Mouse (Mus musculus): Measurements from ENCODE around the gene Tspan15. TPM values are rescaled to one million over a fixed set of nuclear protein-coding genes. Genes with fewer than 3 reads are reported as not detected.

Gene Tspan15
- polyA plus RNA-seq, 1 experiment, result 2.7 TPM

DNA sequence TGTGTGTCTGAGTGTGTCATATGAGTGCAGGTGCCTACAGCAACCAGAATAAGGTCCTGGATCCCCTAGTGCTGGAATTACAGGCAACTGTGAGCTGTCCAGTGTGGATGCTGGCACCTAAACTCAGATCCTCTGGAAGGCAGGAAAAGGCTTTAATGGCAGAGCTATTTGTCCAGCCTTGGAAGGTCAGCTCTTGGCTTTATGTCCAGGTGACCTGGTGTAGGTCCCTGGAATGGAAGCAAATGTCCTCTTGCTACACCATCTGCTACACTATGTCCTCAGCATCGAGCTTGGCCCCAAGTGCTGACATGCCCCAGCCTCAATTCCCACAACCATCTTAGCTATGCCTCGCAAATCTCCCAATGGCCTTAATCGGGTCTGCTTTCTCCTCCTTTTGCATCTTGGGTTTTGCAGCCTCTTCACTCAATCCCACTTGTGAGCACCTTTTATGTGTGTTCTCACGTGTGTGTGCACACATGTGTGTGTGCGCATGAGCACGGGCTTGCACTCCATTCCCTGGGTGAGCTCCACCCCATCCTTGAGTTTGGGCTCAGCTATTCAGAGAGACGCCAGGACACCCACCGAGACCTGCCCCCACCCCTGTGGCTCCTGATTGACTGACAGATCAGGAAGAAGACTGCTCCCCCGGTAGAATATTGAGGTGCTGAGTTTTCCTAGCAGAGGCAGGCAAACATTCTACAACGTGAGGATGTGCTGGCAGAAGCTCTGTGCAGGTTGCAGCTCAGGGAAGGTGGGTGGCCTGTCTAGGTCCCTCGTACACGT is 83.4 kb downstream of the Tspan15 start:
- Histone ChIP-seq H3K27me3 (ENCODE audit: control insufficient read depth, insufficient read depth, low read length) (no peaks in the 10 kb centered on the region), H3K36me3 (ENCODE audit: control insufficient read depth, insufficient read depth, low read length) (no peaks in the 10 kb centered on the region), H3K4me3 (ENCODE audit: control insufficient read depth, low read depth, low read length) (no peak overlapping the region), H3K4me1 (ENCODE audit: control insufficient read depth, insufficient read depth, low read length) (no peaks in the 10 kb centered on the region), H3K27ac (ENCODE audit: control insufficient read depth, insufficient read depth, low read depth, low read length) (no peak overlapping the region)
- no peak for TF ChIP-seq CTCF (IDR thresholded peaks at IDR 0.05; ENCODE audit: control insufficient read depth, insufficient read depth, insufficient replicate concordance, low read depth, low read length)
- no peak for TF ChIP-seq POLR2A (IDR thresholded peaks at IDR 0.05; ENCODE audit: control insufficient read depth, low read depth, low read length)

GRCm38 (mm10) chr10:62145957-62146356 is 85.1 kb downstream of the Tspan15 start:
- H3K4me1 ChIP-seq (ENCODE audit: control insufficient read depth, insufficient read depth, low read length), result no peaks in the 10 kb centered on the region
- H3K27ac ChIP-seq (ENCODE audit: control insufficient read depth, insufficient read depth, low read depth, low read length), result no peak overlapping the region
- H3K36me3 ChIP-seq (ENCODE audit: control insufficient read depth, insufficient read depth, low read length), result no peaks in the 10 kb centered on the region
- no peaks in the 10 kb centered on the region for H3K27me3 ChIP-seq (ENCODE audit: control insufficient read depth, insufficient read depth, low read length)
- TF ChIP-seq POLR2A (IDR thresholded peaks at IDR 0.05; ENCODE audit: control insufficient read depth, low read depth, low read length) (no peak), CTCF (IDR thresholded peaks at IDR 0.05; ENCODE audit: control insufficient read depth, insufficient read depth, insufficient replicate concordance, low read depth, low read length) (no peak)
- no peak overlapping the region for H3K4me3 ChIP-seq (ENCODE audit: control insufficient read depth, low read depth, low read length)

- H3K4me3 ChIP-seq (ENCODE audit: control insufficient read depth, low read depth, low read length), result no peak within 1 kb of the TSS
- no peak for TF ChIP-seq POLR2A (IDR thresholded peaks at IDR 0.05; ENCODE audit: control insufficient read depth, low read depth, low read length)
- no peak for TF ChIP-seq CTCF (IDR thresholded peaks at IDR 0.05; ENCODE audit: control insufficient read depth, insufficient read depth, insufficient replicate concordance, low read depth, low read length)
- no peaks in the 10 kb centered on the region for H3K36me3 ChIP-seq (ENCODE audit: control insufficient read depth, insufficient read depth, low read length)
- no peaks in the 10 kb centered on the region for H3K4me1 ChIP-seq (ENCODE audit: control insufficient read depth, insufficient read depth, low read length)
- no peak within 1 kb of the TSS for H3K27ac ChIP-seq (ENCODE audit: control insufficient read depth, insufficient read depth, low read depth, low read length)
- no peaks in the 10 kb centered on the region for H3K27me3 ChIP-seq (ENCODE audit: control insufficient read depth, insufficient read depth, low read length)
Measured at GRCm38 (mm10) chr10:62143820-62144219, 87.2 kb downstream of the Tspan15 start, which contains the start of gene Fam241b. Gene Fam241b, minus strand, starts transcription at chr10:62143920.

DNA sequence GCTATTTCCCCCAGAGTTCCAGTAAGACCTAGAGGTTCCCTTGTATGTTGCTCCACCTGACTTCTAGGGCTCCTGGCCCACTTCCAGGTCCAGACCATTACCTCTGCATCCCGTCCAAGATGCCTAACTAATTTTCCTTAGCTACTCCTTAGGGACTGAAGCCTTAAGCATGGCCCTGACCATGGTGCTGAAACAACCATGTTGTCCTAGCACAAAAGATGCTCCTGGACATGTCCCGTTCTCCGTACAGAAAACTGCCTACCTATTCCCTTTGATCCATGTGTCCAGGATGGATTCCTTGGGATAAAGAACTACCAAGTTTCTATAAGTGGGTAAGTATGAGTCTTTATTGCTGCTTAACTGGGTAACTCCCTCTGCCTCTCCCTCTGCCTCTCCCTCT is 93.0 kb downstream of the Tspan15 start:
- Histone ChIP-seq H3K36me3 (ENCODE audit: control insufficient read depth, insufficient read depth, low read length) (no peaks in the 10 kb centered on the region), H3K4me3 (ENCODE audit: control insufficient read depth, low read depth, low read length) (no peak overlapping the region), H3K4me1 (ENCODE audit: control insufficient read depth, insufficient read depth, low read length) (peaks cover 2% of the 10 kb centered on the region), H3K27me3 (ENCODE audit: control insufficient read depth, insufficient read depth, low read length) (no peaks in the 10 kb centered on the region), H3K27ac (ENCODE audit: control insufficient read depth, insufficient read depth, low read depth, low read length) (no peak overlapping the region)
- TF ChIP-seq CTCF (IDR thresholded peaks at IDR 0.05; ENCODE audit: control insufficient read depth, insufficient read depth, insufficient replicate concordance, low read depth, low read length) (no peak), POLR2A (IDR thresholded peaks at IDR 0.05; ENCODE audit: control insufficient read depth, low read depth, low read length) (no peak)

DNA sequence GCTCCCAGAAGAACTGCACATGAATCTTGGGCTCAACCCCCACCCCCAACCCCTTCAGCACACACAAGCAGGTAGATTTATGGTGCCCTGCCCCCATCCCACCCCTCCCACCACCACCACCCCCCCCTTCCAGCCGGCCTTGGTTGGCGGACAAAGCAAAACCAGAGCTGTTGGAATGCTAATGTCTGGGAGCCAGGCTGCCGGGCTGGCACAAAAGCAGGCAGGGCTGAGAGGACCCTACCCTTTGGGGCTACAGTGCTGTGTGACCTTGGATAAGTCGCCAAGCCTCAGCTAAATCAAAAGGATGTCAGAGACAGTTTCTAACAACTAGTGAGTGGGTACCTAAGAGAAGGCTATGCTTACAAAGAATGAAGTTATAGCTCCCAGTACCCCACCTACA is 93.9 kb downstream of the Tspan15 start:
- Histone ChIP-seq H3K36me3 (ENCODE audit: control insufficient read depth, insufficient read depth, low read length) (no peaks in the 10 kb centered on the region), H3K4me1 (ENCODE audit: control insufficient read depth, insufficient read depth, low read length) (peaks cover 5% of the 10 kb centered on the region), H3K27me3 (ENCODE audit: control insufficient read depth, insufficient read depth, low read length) (no peaks in the 10 kb centered on the region), H3K4me3 (ENCODE audit: control insufficient read depth, low read depth, low read length) (no peak overlapping the region), H3K27ac (ENCODE audit: control insufficient read depth, insufficient read depth, low read depth, low read length) (no peak overlapping the region)
- no peak for TF ChIP-seq CTCF (IDR thresholded peaks at IDR 0.05; ENCODE audit: control insufficient read depth, insufficient read depth, insufficient replicate concordance, low read depth, low read length)
- no peak for TF ChIP-seq POLR2A (IDR thresholded peaks at IDR 0.05; ENCODE audit: control insufficient read depth, low read depth, low read length)

DNA sequence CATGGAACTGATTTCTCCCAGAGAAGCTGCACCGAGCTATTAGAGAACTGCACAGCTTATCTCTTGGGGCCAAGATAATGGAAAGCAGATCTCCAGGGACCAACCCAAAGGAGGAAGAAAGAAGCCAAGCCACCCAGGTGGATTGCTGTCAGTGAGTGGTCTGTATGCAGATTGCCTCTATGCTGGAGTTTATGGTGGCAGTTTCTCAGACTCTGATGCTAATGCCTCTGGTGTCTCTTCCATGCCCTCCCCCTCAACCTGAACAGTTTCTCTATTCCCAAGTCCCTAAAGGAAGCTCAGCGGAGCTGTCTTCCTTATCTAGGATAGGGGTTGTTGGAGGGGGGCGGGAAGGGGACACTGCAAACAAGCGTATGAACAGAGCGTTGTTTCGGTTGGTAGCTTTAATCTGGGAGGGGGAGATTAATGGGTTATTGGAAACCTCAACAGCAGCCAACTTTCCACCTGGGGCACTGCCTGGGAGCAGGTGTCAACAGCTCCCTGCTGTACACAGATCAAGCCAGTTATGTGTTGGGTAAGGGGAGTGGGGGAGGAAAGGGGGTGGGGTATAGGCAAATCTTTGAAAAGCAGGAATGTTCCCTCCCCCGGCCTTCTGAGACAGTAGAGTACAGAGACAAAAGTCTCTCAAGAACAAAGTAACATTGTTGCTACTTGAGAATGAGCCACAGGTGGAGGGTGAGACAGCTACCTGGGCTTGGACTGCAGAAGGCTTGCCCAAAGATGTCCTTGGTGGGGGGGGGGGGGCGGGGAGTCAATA is 95.2 kb downstream of the Tspan15 start:
- TF ChIP-seq POLR2A (IDR thresholded peaks at IDR 0.05; ENCODE audit: control insufficient read depth, low read depth, low read length), result no peak
- no peak for TF ChIP-seq CTCF (IDR thresholded peaks at IDR 0.05; ENCODE audit: control insufficient read depth, insufficient read depth, insufficient replicate concordance, low read depth, low read length)
- Histone ChIP-seq H3K4me3 (ENCODE audit: control insufficient read depth, low read depth, low read length) (no peak overlapping the region), H3K27ac (ENCODE audit: control insufficient read depth, insufficient read depth, low read depth, low read length) (no peak overlapping the region), H3K27me3 (ENCODE audit: control insufficient read depth, insufficient read depth, low read length) (no peaks in the 10 kb centered on the region), H3K4me1 (ENCODE audit: control insufficient read depth, insufficient read depth, low read length) (peaks cover 5% of the 10 kb centered on the region), H3K36me3 (ENCODE audit: control insufficient read depth, insufficient read depth, low read length) (no peaks in the 10 kb centered on the region)

Other genes with a start within 250 kb of the Tspan15 start
- gene Neurog3, start 98.2 kb downstream of the Tspan15 start, polyA plus RNA-seq (2012; rRNA removed), result 0.79 and 0.87 TPM in 2 replicates
- gene Fam241b, start 87.3 kb downstream of the Tspan15 start, polyA plus RNA-seq (2012; rRNA removed), result 5.3 and 6.1 TPM in 2 replicates
- 0.88 and 1.2 TPM in 2 replicates for gene Tacr2, start 21.2 kb upstream of the Tspan15 start, polyA plus RNA-seq (2012; rRNA removed)
- gene Hk1, start 148.7 kb upstream of the Tspan15 start, polyA plus RNA-seq (2012; rRNA removed), result 853 and 878 TPM in 2 replicates
- 0.02 and 0.25 TPM in 2 replicates for gene Hkdc1, start 191.2 kb upstream of the Tspan15 start, polyA plus RNA-seq (2012; rRNA removed)
- 5.3 and 6.2 TPM in 2 replicates for gene 4930507D05Rik, start 218.2 kb upstream of the Tspan15 start, polyA plus RNA-seq (2012; rRNA removed)
- gene Supv3l1, start 218.5 kb upstream of the Tspan15 start, polyA plus RNA-seq (2012; rRNA removed), result 15.1 and 15.3 TPM in 2 replicates